Mouse (Mus musculus): ENCODE results near the gene Pafah1b3. TPM values are rescaled to one million over a fixed set of nuclear protein-coding genes. Genes with fewer than 3 reads are reported as not detected.

Pafah1b3 gene
- total and polyA plus RNA-seq, 3 experiments, result 85.6 to 180 (median 110) TPM

GRCm38 (mm10) chr7:25306614-25306996 is 8.8 kb upstream of the Pafah1b3 start:
- no peaks in the 10 kb centered on the region for H3K79me2 ChIP-seq (ENCODE audit: control insufficient read depth, insufficient read depth, low read length, poor library complexity)

GRCm38 (mm10) chr7:25305956-25306613 is 8.3 kb upstream of the Pafah1b3 start, which contains the start of gene Tmem145:
Gene Tmem145, plus strand, starts transcription at chr7:25306106.
- DNase-seq (ENCODE audit: low read depth, low spot score), result peak; percentile 69

More at GRCm38 (mm10) chr7:25306614-25306996, 8.8 kb upstream of the Pafah1b3 start:
- Histone ChIP-seq H3K27ac (ENCODE audit: control insufficient read depth, low read depth, low read length) (no peak overlapping the region), H3K9ac (ENCODE audit: control insufficient read depth, low read depth, low read length, poor library complexity, severe bottlenecking) (no peak overlapping the region), H3K9me3 (replicated peaks; ENCODE audit: insufficient read depth, low read length) (no peaks in the 10 kb centered on the region), H3K36me3 (ENCODE audit: control insufficient read depth in 1 of 2, insufficient read depth in 2 of 2, low read length in 2 of 2) (no peaks in the 10 kb centered on the region), H3K4me3 (ENCODE audit: control insufficient read depth in 1 of 2, insufficient read depth in 1 of 2, low read depth in 2 of 2, low read length in 2 of 2) (no peak overlapping the region), H3K27me3 (ENCODE audit: control insufficient read depth in 1 of 2, insufficient read depth in 2 of 2, low read length in 2 of 2) (peaks cover 1 to 2% of the 10 kb centered on the region in 2 experiments; a peak in 3 of 4 replicates), H3K4me1 (ENCODE audit: control insufficient read depth in 1 of 2, insufficient read depth in 2 of 2, low read length in 2 of 2) (no peaks in the 10 kb centered on the region)
- TF ChIP-seq MAFK (IDR thresholded peaks at IDR 0.05; ENCODE audit: borderline replicate concordance, low read depth, low read length) (no peak), CHD2 (IDR thresholded peaks at IDR 0.05; ENCODE audit: low read length) (no peak), KAT2A (conservative IDR thresholded peaks at IDR 0.05; ENCODE audit: low read depth, low read length) (no peak), MAX (IDR thresholded peaks at IDR 0.05; ENCODE audit: low read length) (no peak), EP300 (IDR thresholded peaks at IDR 0.05; ENCODE audit: low read depth in 1 of 2, low read length in 2 of 2) (no peak), NRF1 (IDR thresholded peaks at IDR 0.05; ENCODE audit: insufficient read depth, low read depth, low read length, poor library complexity, severe bottlenecking) (no peak), TCF12 (IDR thresholded peaks at IDR 0.05; ENCODE audit: low read depth, low read length) (no peak), ZKSCAN1 (IDR thresholded peaks at IDR 0.05; ENCODE audit: low read depth, low read length) (no peak), HCFC1 (IDR thresholded peaks at IDR 0.05; ENCODE audit: low read depth, low read length) (no peak), MYC (IDR thresholded peaks at IDR 0.05; ENCODE audit: low read depth, low read length) (no peak), USF1 (IDR thresholded peaks at IDR 0.05; ENCODE audit: low read depth, low read length) (no peak), BHLHE40 (IDR thresholded peaks at IDR 0.05; ENCODE audit: borderline replicate concordance, low read depth, low read length) (no peak), GATA1 (IDR thresholded peaks at IDR 0.05; ENCODE audit: low read depth, low read length) (no peak), ZNF384 (IDR thresholded peaks at IDR 0.05; ENCODE audit: low read depth, low read length) (no peak), ETS1 (IDR thresholded peaks at IDR 0.05; ENCODE audit: low read depth, low read length) (no peak)
- no peak for DNase-seq (ENCODE audit: low read depth, low spot score)

More at GRCm38 (mm10) chr7:25305956-25306613, 8.3 kb upstream of the Pafah1b3 start, which contains the start of gene Tmem145:
- Histone ChIP-seq H3K27ac (ENCODE audit: control insufficient read depth, low read depth, low read length) (no peak within 1 kb of the TSS), H3K36me3 (ENCODE audit: control insufficient read depth in 1 of 2, insufficient read depth in 2 of 2, low read length in 2 of 2) (no peaks in the 10 kb centered on the region), H3K4me3 (ENCODE audit: control insufficient read depth in 1 of 2, insufficient read depth in 1 of 2, low read depth in 2 of 2, low read length in 2 of 2) (no peak within 1 kb of the TSS), H3K9ac (ENCODE audit: control insufficient read depth, low read depth, low read length, poor library complexity, severe bottlenecking) (no peak within 1 kb of the TSS), H3K9me3 (replicated peaks; ENCODE audit: insufficient read depth, low read length) (no peaks in the 10 kb centered on the region), H3K4me1 (ENCODE audit: control insufficient read depth in 1 of 2, insufficient read depth in 2 of 2, low read length in 2 of 2) (no peaks in the 10 kb centered on the region), H3K27me3 (ENCODE audit: control insufficient read depth in 1 of 2, insufficient read depth in 2 of 2, low read length in 2 of 2) (peaks cover 1 to 2% of the 10 kb centered on the region in 2 experiments; a peak in 2 of 4 replicates), H3K79me2 (ENCODE audit: control insufficient read depth, insufficient read depth, low read length, poor library complexity) (no peaks in the 10 kb centered on the region)
- TF ChIP-seq MXI1 (IDR thresholded peaks at IDR 0.05; ENCODE audit: low read depth, low read length) (peak; percentile 43; the same call in 1 of the 2 replicates), CHD1 (IDR thresholded peaks at IDR 0.05; ENCODE audit: low read depth, low read length) (no peak), SIN3A (IDR thresholded peaks at IDR 0.05; ENCODE audit: low read length) (0 out of 2 replicates have a peak, but pooled peaks have one; percentile 26)
